10 mouse cellular contexts compared by ENCODE assay signal in the genomic region with DNA sequence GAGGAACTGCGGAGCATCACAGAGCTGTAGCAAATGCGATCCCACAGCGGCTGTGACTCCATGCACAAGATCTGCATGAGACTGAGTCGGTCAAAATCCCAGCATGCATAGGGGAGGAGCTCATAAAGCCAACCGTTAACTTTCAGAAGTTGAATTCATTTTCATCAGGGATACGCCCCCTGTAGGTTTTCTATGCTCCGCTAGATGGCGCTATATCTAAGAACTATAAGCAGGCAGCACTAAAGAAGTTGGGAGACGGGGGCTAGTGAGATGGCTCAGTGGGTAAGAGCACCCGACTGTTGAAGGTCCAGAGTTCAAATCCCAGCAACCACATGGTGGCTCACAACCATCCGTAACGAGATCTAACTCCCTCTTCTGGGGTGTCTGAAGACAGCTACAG. TPM values are rescaled to one million over a fixed set of nuclear protein-coding genes. Genes with fewer than 3 reads are reported as not detected.
DNase-seq lines count a peak whose midpoint lies in the region; ATAC-seq and TF ChIP-seq lines count a peak whose summit lies in the region.
"Had no signal": no experiment of that assay in that cellular context is flagged by ENCODE, and none has a peak within 500 bp of the region (broad histone marks: within the 10 kb centered on the region; RNA-seq: fewer than 3 reads in every experiment).

No protein-coding gene starts in this region.

- no peak for ATAC-seq in lung, postnatal 0 days
- no peak for ATAC-seq in stomach, postnatal 0 days (ENCODE audit: low FRiP score, low TSS enrichment)
- ATAC-seq in monocyte, adult 5-6 weeks (replicated peaks; ENCODE audit: insufficient number of reproducible peaks, low FRiP score, low TSS enrichment, poor library complexity, severe bottlenecking), result no peak

- no peak overlapping the region for H3K4me3 ChIP-seq in lung, postnatal 0 days (ENCODE audit: low read depth, low read length)
- no peak overlapping the region for H3K4me3 ChIP-seq in stomach, postnatal 0 days (ENCODE audit: low read depth, low read length)
- H3K4me3 ChIP-seq: embryonic facial prominence, embryonic 13.5 days had no signal

- intact Hi-C loops in gastrocnemius, postnatal 36 days (cut with DNase I), result no loop called here

- peak; percentile 6 for DNase-seq in embryo, embryonic 10 days (ENCODE audit: low spot score)
- no peak for DNase-seq in embryo, embryonic 9.5 days (ENCODE audit: extremely low spot score)
- peak; percentile 27 for DNase-seq in lung, postnatal 0 days (ENCODE audit: low spot score)
- DNase-seq in lung, postnatal 14 days, result no peak
- DNase-seq in c-Kit-positive CD71-positive TER-119-positive erythroid progenitor cells, embryonic 14.5 days (ENCODE audit: low spot score), result peak; percentile 28
- peak; percentile 14 for DNase-seq in stomach, postnatal 0 days (ENCODE audit: low spot score)
- no peak for DNase-seq in gastrocnemius, postnatal 36 days
- DNase-seq: kidney, adult 18-20 months had no signal

- no peak overlapping the region for H3K4me2 ChIP-seq in lung, postnatal 0 days (replicated peaks; ENCODE audit: low read depth, low read length)
- no peak overlapping the region for H3K4me2 ChIP-seq in stomach, postnatal 0 days (replicated peaks; ENCODE audit: low read depth)
- H3K4me2 ChIP-seq: embryonic facial prominence, embryonic 13.5 days had no signal

- H3K27me3 ChIP-seq in lung, postnatal 0 days (replicated peaks; ENCODE audit: insufficient read depth, low read length), result no peaks in the 10 kb centered on the region
- H3K27me3 ChIP-seq in stomach, postnatal 0 days (ENCODE audit: control insufficient read depth, insufficient read depth, low read length), result no peaks in the 10 kb centered on the region
- H3K27me3 ChIP-seq: embryonic facial prominence, embryonic 13.5 days had no signal

- no peak for TF ChIP-seq EP300 in lung, postnatal 0 days (IDR thresholded peaks at IDR 0.05)
- TF ChIP-seq EP300 in stomach, postnatal 0 days (optimal IDR thresholded peaks at IDR 0.05), result no peak

- no peaks in the 10 kb centered on the region for H3K36me3 ChIP-seq in lung, postnatal 0 days (ENCODE audit: insufficient read depth, low read length)
- no peaks in the 10 kb centered on the region for H3K36me3 ChIP-seq in stomach, postnatal 0 days (ENCODE audit: control insufficient read depth, insufficient read depth, low read length)
- H3K36me3 ChIP-seq: embryonic facial prominence, embryonic 13.5 days had no signal

- H3K9ac ChIP-seq in lung, postnatal 0 days (replicated peaks; ENCODE audit: low read depth), result no peak overlapping the region
- no peak overlapping the region for H3K9ac ChIP-seq in stomach, postnatal 0 days (ENCODE audit: low read length)
- H3K9ac ChIP-seq: embryonic facial prominence, embryonic 13.5 days had no signal

- H3K9me3 ChIP-seq in lung, postnatal 0 days (ENCODE audit: low read length), result no peaks in the 10 kb centered on the region
- H3K9me3 ChIP-seq in stomach, postnatal 0 days (ENCODE audit: control insufficient read depth, low read length), result no peaks in the 10 kb centered on the region
- H3K9me3 ChIP-seq: embryonic facial prominence, embryonic 13.5 days had no signal

- TF ChIP-seq CTCF in lung, postnatal 0 days (IDR thresholded peaks at IDR 0.05), result peak; percentile 40
- TF ChIP-seq CTCF in stomach, postnatal 0 days (IDR thresholded peaks at IDR 0.05; ENCODE audit: low read depth), result peak; percentile 54

- no peaks in the 10 kb centered on the region for H3K4me1 ChIP-seq in lung, postnatal 0 days (ENCODE audit: insufficient read depth, low read depth, low read length)
- no peaks in the 10 kb centered on the region for H3K4me1 ChIP-seq in stomach, postnatal 0 days (replicated peaks; ENCODE audit: control insufficient read depth, insufficient read depth)
- H3K4me1 ChIP-seq: embryonic facial prominence, embryonic 13.5 days had no signal

- WGBS in lung, postnatal 0 days, result 66% methylated on average over 12 of the region's 12 CpGs
- WGBS in stomach, postnatal 0 days, result 72% methylated on average over 12 of the region's 12 CpGs

- H3K27ac ChIP-seq in lung, postnatal 0 days (ENCODE audit: low read length), result no peak overlapping the region
- no peak overlapping the region for H3K27ac ChIP-seq in stomach, postnatal 0 days (replicated peaks)
- H3K27ac ChIP-seq: embryonic facial prominence, embryonic 13.5 days had no signal

RNA-seq across cellular contexts. Expression of a gene that starts 16.3 kb away (rescaled TPM):
- polyA plus RNA-seq in lung, postnatal 0 days (2015; fragmentation: Nextera tagmentation; extraction: Ambion mirVana), result 0.27 and 0.29 TPM in 2 replicates
- 0.30 and 0.35 TPM in 2 replicates for polyA plus RNA-seq in stomach, postnatal 0 days (2015; fragmentation: Nextera tagmentation; extraction: Ambion mirVana)
- total RNA-seq in monocyte, adult 5-6 weeks (2017), result 20.3 to 56.6 TPM (median 30.0 TPM) in 3 replicates
- total RNA-seq in gastrocnemius, postnatal 36 days (2021), result under 1 TPM; 0.05 to 0.10 TPM

Comparison
In these comparisons a context has a peak if more than half of its experiments do, and no peak if none do; other contexts are left out.
1. DNase-seq: peak in embryo, embryonic 10 days (single experiment), lung, postnatal 0 days (single experiment), c-Kit-positive CD71-positive TER-119-positive erythroid progenitor cells, embryonic 14.5 days (single experiment) and stomach, postnatal 0 days (single experiment); none in embryo, embryonic 9.5 days (single experiment), lung, postnatal 14 days (single experiment) and gastrocnemius, postnatal 36 days (0 of 2).
2. RNA of a gene that starts 16.3 kb away (total RNA-seq): 20.3 to 56.6 TPM in monocyte, adult 5-6 weeks; 0.05 to 0.10 TPM in gastrocnemius, postnatal 36 days; every median in the first group is over 10 times any median in the second.